Mouse (Mus musculus): ENCODE data around the gene Vmn1r211. TPM values are rescaled to one million over a fixed set of nuclear protein-coding genes. Genes with fewer than 3 reads are reported as not detected.
"Not testable (repeated sequence)": the region's sequence is repeated elsewhere in the genome, so short reads cannot be mapped to it uniquely, and the experiment has no call there.

Vmn1r211 gene
- polyA plus RNA-seq (2012; rRNA removed): not detected in 2 replicates

DNA sequence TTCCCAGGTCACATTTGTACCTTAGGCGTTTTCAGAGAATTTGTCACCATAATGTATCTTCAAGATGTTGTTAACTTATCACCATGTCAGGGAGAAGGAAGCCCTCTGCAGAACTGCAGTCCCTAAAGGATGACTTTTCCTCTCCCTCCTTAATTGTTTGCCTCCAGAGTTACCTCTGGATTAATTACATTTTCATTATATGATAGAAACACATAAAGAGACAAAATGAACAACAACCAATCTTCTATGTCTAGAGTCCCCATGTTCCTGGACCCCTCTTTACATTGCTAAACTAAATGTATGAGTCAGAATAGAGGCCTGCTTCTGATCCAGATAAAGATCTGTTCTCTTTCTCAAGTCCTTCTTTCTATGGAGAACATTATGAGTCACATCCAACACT lies at the start of gene Vmn1r211:
Gene Vmn1r211, minus strand, starts transcription at position 101 of the 400 bp plus-strand sequence.
- no peak for DNase-seq (ENCODE audit: low read depth in 1 of 2, low spot score in 2 of 2)
- no peak within 1 kb of the TSS for H3K4me3 ChIP-seq (ENCODE audit: extremely low read depth, insufficient read depth, insufficient read length)
- H3K36me3 ChIP-seq (ENCODE audit: control insufficient read depth, insufficient read depth, low read length): no peaks in the 10 kb centered on the region
- no peaks in the 10 kb centered on the region for H3K4me1 ChIP-seq (ENCODE audit: control insufficient read depth, insufficient read depth, insufficient read length)
- H3K27me3 ChIP-seq (ENCODE audit: control insufficient read depth, insufficient read depth, low read length): no peaks in the 10 kb centered on the region
- 80% methylated on average over 1 of the region's 1 CpGs for WGBS
- no peak within 1 kb of the TSS for H3K27ac ChIP-seq (ENCODE audit: insufficient read depth, low read length)
- TF ChIP-seq POLR2A (IDR thresholded peaks at IDR 0.05; ENCODE audit: low read depth, low read length): no peak

DNA sequence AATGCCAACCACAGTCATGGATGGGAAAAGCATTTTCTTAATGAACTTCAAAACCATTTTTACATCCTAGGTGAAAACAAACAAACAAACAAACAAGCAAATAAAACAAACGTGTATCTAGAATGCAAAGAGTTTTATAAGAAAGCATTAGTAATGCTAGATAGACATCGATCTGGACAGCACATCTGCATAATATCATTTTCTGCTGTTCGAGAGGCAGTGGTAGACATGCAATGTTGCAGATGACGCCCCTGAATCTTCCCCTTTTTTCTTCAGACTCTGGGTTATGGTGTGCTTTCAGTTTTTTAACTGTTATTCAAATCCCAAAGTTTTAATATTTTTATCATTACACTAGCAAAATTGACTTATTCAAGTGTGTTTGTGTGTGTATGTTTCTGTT lies 26.7 kb upstream of the Vmn1r211 start, which contains the start of gene Vmn1r212:
Gene Vmn1r212, minus strand, starts transcription at position 101 of the 400 bp plus-strand sequence.
- no peak within 1 kb of the TSS for H3K4me3 ChIP-seq (ENCODE audit: extremely low read depth, insufficient read depth, insufficient read length)
- no peak for DNase-seq (ENCODE audit: low read depth in 1 of 2, low spot score in 2 of 2)
- no peak within 1 kb of the TSS for H3K27ac ChIP-seq (ENCODE audit: insufficient read depth, low read length)
- 75% methylated on average over 4 of the region's 4 CpGs for WGBS
- H3K27me3 ChIP-seq (ENCODE audit: control insufficient read depth, insufficient read depth, low read length): no peaks in the 10 kb centered on the region
- no peak for TF ChIP-seq POLR2A (IDR thresholded peaks at IDR 0.05; ENCODE audit: low read depth, low read length)
- no peak for TF ChIP-seq CTCF (IDR thresholded peaks at IDR 0.05; ENCODE audit: extremely low read depth, insufficient read depth, insufficient read length, insufficient replicate concordance)
- no peaks in the 10 kb centered on the region for H3K36me3 ChIP-seq (ENCODE audit: control insufficient read depth, insufficient read depth, low read length)
- H3K4me1 ChIP-seq (ENCODE audit: control insufficient read depth, insufficient read depth, insufficient read length): no peaks in the 10 kb centered on the region

DNA sequence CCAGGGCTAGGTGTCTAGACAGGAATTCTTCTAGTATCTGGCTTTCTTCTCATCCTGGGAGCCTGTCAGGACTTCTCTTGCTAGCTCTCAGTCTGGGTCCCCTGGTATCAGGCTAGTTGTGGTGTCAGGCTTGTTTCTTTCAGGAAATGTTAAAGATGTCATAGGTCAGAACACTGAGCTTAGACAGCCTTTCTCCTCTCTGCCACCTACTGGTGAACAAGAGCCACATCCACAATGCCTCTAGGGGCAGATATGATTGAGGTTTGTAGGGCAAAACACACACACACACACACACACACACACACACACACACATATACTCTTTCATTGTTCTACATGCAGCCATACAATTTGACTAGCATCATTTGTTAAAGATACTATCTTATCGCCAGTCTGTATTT lies 21.9 kb upstream of the Vmn1r211 start:
- Histone ChIP-seq H3K4me3 (ENCODE audit: extremely low read depth, insufficient read depth, insufficient read length) (no peak overlapping the region), H3K36me3 (ENCODE audit: control insufficient read depth, insufficient read depth, low read length) (no peaks in the 10 kb centered on the region), H3K4me1 (ENCODE audit: control insufficient read depth, insufficient read depth, insufficient read length) (no peaks in the 10 kb centered on the region), H3K27ac (ENCODE audit: insufficient read depth, low read length) (no peak overlapping the region), H3K27me3 (ENCODE audit: control insufficient read depth, insufficient read depth, low read length) (no peaks in the 10 kb centered on the region)
- no peak for DNase-seq (ENCODE audit: low read depth in 1 of 2, low spot score in 2 of 2)
- no peak for TF ChIP-seq POLR2A (IDR thresholded peaks at IDR 0.05; ENCODE audit: low read depth, low read length)
- TF ChIP-seq CTCF (IDR thresholded peaks at IDR 0.05; ENCODE audit: extremely low read depth, insufficient read depth, insufficient read length, insufficient replicate concordance): no peak
- 88% methylated on average over 1 of the region's 1 CpGs for WGBS

DNA sequence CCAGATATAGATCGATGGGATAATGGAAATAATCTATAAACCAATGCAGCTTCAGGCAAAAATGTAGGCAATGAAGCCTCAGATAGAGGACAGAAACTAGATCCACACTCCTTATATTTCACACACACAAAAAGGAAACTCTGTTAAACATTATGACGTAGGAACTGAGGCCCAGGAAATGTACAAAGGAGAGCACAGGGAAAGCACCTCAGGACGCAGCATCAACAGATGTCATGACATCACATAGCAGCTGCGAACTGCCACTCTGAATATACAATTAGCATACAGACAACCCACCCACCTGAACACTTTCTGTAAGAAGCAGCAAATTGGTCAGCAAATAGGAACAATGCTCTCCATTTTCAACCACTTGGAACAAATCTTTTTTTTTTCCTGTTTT lies 2.6 kb downstream of the Vmn1r211 start:
- Histone ChIP-seq H3K27ac (ENCODE audit: insufficient read depth, low read length) (no peak overlapping the region), H3K27me3 (ENCODE audit: control insufficient read depth, insufficient read depth, low read length) (no peaks in the 10 kb centered on the region), H3K4me3 (ENCODE audit: extremely low read depth, insufficient read depth, insufficient read length) (no peak overlapping the region), H3K36me3 (ENCODE audit: control insufficient read depth, insufficient read depth, low read length) (no peaks in the 10 kb centered on the region), H3K4me1 (ENCODE audit: control insufficient read depth, insufficient read depth, insufficient read length) (no peaks in the 10 kb centered on the region)
- no peak for TF ChIP-seq CTCF (IDR thresholded peaks at IDR 0.05; ENCODE audit: extremely low read depth, insufficient read depth, insufficient read length, insufficient replicate concordance)
- TF ChIP-seq POLR2A (IDR thresholded peaks at IDR 0.05; ENCODE audit: low read depth, low read length): no peak
- WGBS: 74% methylated on average over 4 of the region's 4 CpGs
- DNase-seq (ENCODE audit: low read depth in 1 of 2, low spot score in 2 of 2): no peak

DNA sequence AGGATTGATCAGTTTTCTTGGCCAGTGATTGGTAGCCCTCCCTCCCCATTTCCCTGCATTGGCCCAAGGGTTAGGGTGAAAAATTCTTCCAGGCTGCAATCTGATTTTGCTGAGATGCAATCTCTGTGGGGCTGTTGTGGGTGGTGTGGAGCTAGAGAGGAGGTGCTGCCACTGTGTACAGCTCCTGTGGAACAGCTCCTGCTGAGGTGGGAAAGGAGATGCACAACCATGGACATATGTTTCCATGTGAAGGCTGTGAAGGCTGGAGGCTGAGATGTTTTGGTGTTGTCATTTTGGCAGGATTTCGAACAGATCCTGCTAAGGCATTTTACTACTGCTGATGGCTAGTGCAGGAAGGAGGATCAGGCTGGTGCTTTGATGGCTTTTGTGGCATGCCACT lies 10.6 kb downstream of the Vmn1r211 start:
- Histone ChIP-seq H3K27ac (ENCODE audit: insufficient read depth, low read length) (no peak overlapping the region), H3K4me1 (ENCODE audit: control insufficient read depth, insufficient read depth, insufficient read length) (no peaks in the 10 kb centered on the region), H3K4me3 (ENCODE audit: extremely low read depth, insufficient read depth, insufficient read length) (no peak overlapping the region), H3K36me3 (ENCODE audit: control insufficient read depth, insufficient read depth, low read length) (no peaks in the 10 kb centered on the region), H3K27me3 (ENCODE audit: control insufficient read depth, insufficient read depth, low read length) (no peaks in the 10 kb centered on the region)
- TF ChIP-seq CTCF (IDR thresholded peaks at IDR 0.05; ENCODE audit: extremely low read depth, insufficient read depth, insufficient read length, insufficient replicate concordance) (no peak), POLR2A (IDR thresholded peaks at IDR 0.05; ENCODE audit: low read depth, low read length) (no peak)
- WGBS: 49% methylated on average over 1 of the region's 1 CpGs
- no peak for DNase-seq (ENCODE audit: low read depth in 1 of 2, low spot score in 2 of 2)

DNA sequence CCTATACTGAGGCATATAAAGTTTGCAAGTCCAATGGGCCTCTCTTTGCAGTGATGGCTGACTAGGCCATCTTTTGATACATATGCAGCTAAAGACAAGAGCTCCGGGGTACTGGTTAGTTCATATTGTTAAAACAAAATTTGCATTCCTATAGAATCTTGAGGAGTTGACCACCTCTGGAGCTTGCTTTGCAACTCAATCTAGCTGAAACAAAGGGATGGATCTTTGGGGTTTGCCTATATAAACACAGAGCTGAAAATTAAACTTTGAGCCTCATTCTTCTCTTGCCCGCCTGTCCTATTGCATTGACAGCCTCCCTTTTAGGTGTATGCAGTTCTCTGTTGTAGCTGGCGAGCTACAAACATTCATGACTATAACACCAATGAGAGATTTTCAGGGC lies 13.1 kb downstream of the Vmn1r211 start:
- not testable (repeated sequence) for H3K4me3 ChIP-seq (ENCODE audit: extremely low read depth, insufficient read depth, insufficient read length); H3K4me1 ChIP-seq (ENCODE audit: control insufficient read depth, insufficient read depth, insufficient read length); H3K36me3 ChIP-seq (ENCODE audit: control insufficient read depth, insufficient read depth, low read length); H3K27me3 ChIP-seq (ENCODE audit: control insufficient read depth, insufficient read depth, low read length); H3K27ac ChIP-seq (ENCODE audit: insufficient read depth, low read length); DNase-seq (ENCODE audit: low read depth in 1 of 2, low spot score in 2 of 2)
- WGBS: 80% methylated on average over 3 of the region's 3 CpGs

DNA sequence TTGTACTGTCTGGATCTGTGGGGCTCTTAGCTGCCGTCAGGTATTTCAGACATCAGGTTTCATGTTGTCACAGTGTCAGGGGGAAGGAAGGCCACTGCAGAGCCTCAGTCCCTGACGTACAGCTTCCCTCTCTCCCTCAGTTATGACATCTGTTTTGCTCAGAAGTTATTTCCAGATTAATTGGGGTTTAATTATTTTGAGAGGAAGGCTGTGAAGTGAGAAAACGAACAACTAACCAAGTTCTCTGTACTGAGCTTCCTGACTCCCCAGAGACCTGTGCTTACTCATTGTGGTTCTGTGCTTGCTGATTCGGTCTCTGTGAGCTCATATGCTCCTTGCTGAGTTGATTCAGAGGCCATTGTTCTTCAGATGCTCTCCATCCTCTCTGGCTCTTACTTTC lies 26.1 kb downstream of the Vmn1r211 start, which contains the start of gene Vmn1r210:
Gene Vmn1r210, minus strand, starts transcription at position 101 of the 400 bp plus-strand sequence.
- Histone ChIP-seq H3K27me3 (ENCODE audit: control insufficient read depth, insufficient read depth, low read length) (no peaks in the 10 kb centered on the region), H3K27ac (ENCODE audit: insufficient read depth, low read length) (no peak within 1 kb of the TSS), H3K36me3 (ENCODE audit: control insufficient read depth, insufficient read depth, low read length) (no peaks in the 10 kb centered on the region), H3K4me1 (ENCODE audit: control insufficient read depth, insufficient read depth, insufficient read length) (no peaks in the 10 kb centered on the region; the same call in 1 of the 2 replicates), H3K4me3 (ENCODE audit: extremely low read depth, insufficient read depth, insufficient read length) (no peak within 1 kb of the TSS)
- TF ChIP-seq CTCF (IDR thresholded peaks at IDR 0.05; ENCODE audit: extremely low read depth, insufficient read depth, insufficient read length, insufficient replicate concordance) (no peak), POLR2A (IDR thresholded peaks at IDR 0.05; ENCODE audit: low read depth, low read length) (no peak)
- WGBS: 26% methylated on average over 4 of the region's 4 CpGs
- DNase-seq (ENCODE audit: low read depth in 1 of 2, low spot score in 2 of 2): no peak

DNA sequence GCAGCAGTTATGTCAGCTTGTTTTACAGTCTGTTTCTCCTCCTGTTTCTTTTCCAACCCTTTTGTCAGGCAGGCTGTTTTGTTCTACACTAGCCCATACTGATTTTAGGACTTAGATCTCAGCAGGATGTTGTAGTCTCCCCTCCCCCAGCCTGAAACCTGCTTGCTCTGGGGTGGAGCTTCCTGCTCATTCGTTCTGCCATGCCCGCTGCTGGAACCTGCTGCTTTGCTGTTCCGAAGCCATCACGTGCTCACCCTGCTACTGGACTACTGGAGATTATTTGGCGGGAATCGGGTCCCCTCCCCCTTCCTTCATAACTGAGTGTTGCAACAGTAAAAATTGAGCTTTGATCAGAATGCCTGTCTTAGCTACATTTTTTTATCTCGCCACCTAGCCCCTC lies 28.0 kb downstream of the Vmn1r211 start:
- H3K36me3 ChIP-seq (ENCODE audit: control insufficient read depth, insufficient read depth, low read length); H3K27me3 ChIP-seq (ENCODE audit: control insufficient read depth, insufficient read depth, low read length); H3K4me1 ChIP-seq (ENCODE audit: control insufficient read depth, insufficient read depth, insufficient read length); DNase-seq (ENCODE audit: low read depth in 1 of 2, low spot score in 2 of 2); H3K27ac ChIP-seq (ENCODE audit: insufficient read depth, low read length); H3K4me3 ChIP-seq (ENCODE audit: extremely low read depth, insufficient read depth, insufficient read length): not testable (repeated sequence)
- 33% methylated on average over 7 of the region's 7 CpGs for WGBS

DNA sequence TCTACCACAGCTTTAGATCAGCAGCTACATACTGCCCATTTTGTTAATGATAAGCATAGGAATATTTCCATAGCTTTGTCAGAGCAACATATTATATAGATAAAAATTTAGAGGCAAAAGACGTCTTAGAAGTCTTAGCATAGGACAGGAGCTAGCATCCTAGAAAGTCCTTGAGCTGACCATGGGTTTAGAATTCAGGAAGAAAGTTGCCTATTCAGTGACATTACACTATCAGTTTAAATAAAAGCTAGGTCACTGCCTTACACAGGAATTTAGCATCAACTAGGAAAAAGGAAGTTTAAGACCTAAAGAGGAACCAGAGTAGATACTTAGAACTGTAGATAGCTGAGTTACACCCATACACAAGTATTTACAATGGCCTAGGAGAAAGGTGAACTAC lies 35.8 kb downstream of the Vmn1r211 start:
- not testable (repeated sequence) for H3K4me1 ChIP-seq (ENCODE audit: control insufficient read depth, insufficient read depth, insufficient read length); DNase-seq (ENCODE audit: low read depth in 1 of 2, low spot score in 2 of 2); H3K27me3 ChIP-seq (ENCODE audit: control insufficient read depth, insufficient read depth, low read length); H3K4me3 ChIP-seq (ENCODE audit: extremely low read depth, insufficient read depth, insufficient read length); H3K36me3 ChIP-seq (ENCODE audit: control insufficient read depth, insufficient read depth, low read length); H3K27ac ChIP-seq (ENCODE audit: insufficient read depth, low read length)
- WGBS: 96% methylated on average over 1 of the region's 1 CpGs

DNA sequence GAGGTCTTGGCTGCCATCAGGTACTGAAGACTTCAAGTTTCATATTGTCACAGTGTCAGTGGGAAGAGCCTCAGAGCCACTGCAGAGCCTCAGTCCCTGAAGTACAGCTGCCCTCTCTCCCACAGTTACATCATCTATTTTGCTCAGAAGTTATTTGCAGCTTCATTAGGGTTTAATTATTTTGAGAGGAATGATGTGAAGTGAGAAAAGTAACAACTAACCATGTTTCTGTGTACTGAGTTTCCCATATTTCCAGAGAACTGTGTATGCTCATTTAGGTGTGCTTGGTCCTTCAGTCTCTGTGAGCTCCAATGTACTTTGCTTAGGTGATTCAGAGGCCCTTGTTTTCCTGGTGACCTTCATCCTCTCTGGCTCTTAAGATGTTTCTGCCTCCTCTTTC lies 47.8 kb downstream of the Vmn1r211 start, which contains the start of gene Vmn1r209:
Gene Vmn1r209, minus strand, starts transcription at position 101 of the 400 bp plus-strand sequence.
- not testable (repeated sequence) for H3K27me3 ChIP-seq (ENCODE audit: control insufficient read depth, insufficient read depth, low read length); DNase-seq (ENCODE audit: low read depth in 1 of 2, low spot score in 2 of 2); H3K36me3 ChIP-seq (ENCODE audit: control insufficient read depth, insufficient read depth, low read length); H3K4me3 ChIP-seq (ENCODE audit: extremely low read depth, insufficient read depth, insufficient read length); H3K27ac ChIP-seq (ENCODE audit: insufficient read depth, low read length); H3K4me1 ChIP-seq (ENCODE audit: control insufficient read depth, insufficient read depth, insufficient read length)

Data from spleen, adult 2 months (tissue).